Comparison of ENCODE assay signal across 8 mouse cellular contexts in the genomic region with DNA sequence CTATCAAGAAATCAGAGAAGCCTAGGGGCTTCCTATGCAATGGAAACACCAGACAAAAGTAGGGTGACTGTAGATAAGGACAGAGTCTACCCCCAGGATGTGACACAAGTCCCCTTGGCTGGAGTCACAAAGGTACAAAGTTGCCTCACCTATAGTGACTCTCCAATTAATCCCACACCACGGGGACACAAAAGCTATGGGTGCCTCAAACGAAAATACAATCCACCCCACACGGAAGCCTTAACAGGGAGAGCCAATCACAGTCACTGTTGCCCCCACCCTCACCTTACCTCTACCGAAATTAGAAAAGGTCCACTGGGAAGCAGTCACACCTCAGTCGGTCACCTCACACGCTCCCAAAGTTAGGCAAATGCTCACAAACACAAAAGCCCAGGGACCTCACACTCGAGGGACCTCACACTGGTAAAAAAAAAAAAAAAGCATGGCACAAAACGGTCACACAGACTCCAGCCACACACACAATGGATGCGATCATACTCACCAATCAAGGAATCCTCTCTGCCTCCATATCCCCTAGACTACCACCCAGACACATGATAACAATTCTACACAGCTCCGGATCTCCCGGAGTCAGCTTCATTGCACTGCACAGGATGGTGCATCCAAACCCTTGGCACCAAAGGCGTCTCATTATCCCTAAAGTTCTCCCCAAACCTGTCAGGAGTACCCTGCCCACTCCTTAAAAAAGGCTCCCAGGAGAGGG. TPM values are rescaled to one million over a fixed set of nuclear protein-coding genes. Genes with fewer than 3 reads are reported as not detected.
DNase-seq lines count a peak whose midpoint lies in the region; ATAC-seq and TF ChIP-seq lines count a peak whose summit lies in the region.

No protein-coding gene starts in this region.

- H3K4me3 ChIP-seq in left cerebral cortex, adult 2 months, result peak overlapping the region; percentile 81
- H3K4me3 ChIP-seq in hindbrain, embryonic 14.5 days (replicated peaks; ENCODE audit: low read length), result peak overlapping the region; percentile 44
- H3K4me3 ChIP-seq in midbrain, embryonic 13.5 days (replicated peaks), result peak overlapping the region; percentile 66

- H3K27ac ChIP-seq in left cerebral cortex, adult 2 months, result peak overlapping the region; percentile 87
- peak overlapping the region; percentile 62 for H3K27ac ChIP-seq in hindbrain, embryonic 14.5 days
- peak overlapping the region; percentile 59 for H3K27ac ChIP-seq in midbrain, embryonic 13.5 days

- intact Hi-C loops in left cerebral cortex, adult 2 months (cut with DNase I), result no loop called here

- no peak for DNase-seq in left cerebral cortex, adult 2 months (ENCODE audit: extremely low spot score in 1 of 2, low spot score in 2 of 2)
- DNase-seq in left cerebral cortex, adult 8-10 months (ENCODE audit: low spot score in 2 of 2), result no peak
- DNase-seq in embryo, embryonic 10.5 days (ENCODE audit: low spot score), result peak; percentile 6
- no peak for DNase-seq in hindbrain, embryonic 14.5 days (ENCODE audit: low spot score)
- DNase-seq in adrenal gland, adult 18-20 months (ENCODE audit: low spot score in 2 of 2), result no peak
- DNase-seq in kidney, postnatal 10 days, result no peak
- DNase-seq in kidney, adult 18-20 months, result no peak

- H3K36me3 ChIP-seq in hindbrain, embryonic 14.5 days (replicated peaks; ENCODE audit: control insufficient read depth, insufficient read depth), result no peaks in the 10 kb centered on the region
- H3K36me3 ChIP-seq in midbrain, embryonic 13.5 days, result peaks cover 9% of the 10 kb centered on the region; the same call in 1 of the 2 replicates

- peak overlapping the region; percentile 65 for H3K4me2 ChIP-seq in hindbrain, embryonic 14.5 days (replicated peaks)
- peak overlapping the region; percentile 80 for H3K4me2 ChIP-seq in midbrain, embryonic 13.5 days (replicated peaks)

- no peaks in the 10 kb centered on the region for H3K27me3 ChIP-seq in hindbrain, embryonic 14.5 days (ENCODE audit: control insufficient read depth, insufficient read depth, low read length)
- no peaks in the 10 kb centered on the region for H3K27me3 ChIP-seq in midbrain, embryonic 13.5 days

- peaks cover 35% of the 10 kb centered on the region for H3K4me1 ChIP-seq in hindbrain, embryonic 14.5 days (replicated peaks; ENCODE audit: control insufficient read depth, insufficient read depth, low read length)
- H3K4me1 ChIP-seq in midbrain, embryonic 13.5 days (replicated peaks), result peaks cover 50% of the 10 kb centered on the region

- WGBS in hindbrain, embryonic 14.5 days, result 3% methylated on average over 12 of the region's 12 CpGs
- 2% methylated on average over 12 of the region's 12 CpGs for WGBS in midbrain, embryonic 13.5 days

- 0 out of 2 replicates have a peak, but pooled peaks cover 6% of the 10 kb centered on the region for H3K9me3 ChIP-seq in hindbrain, embryonic 14.5 days (ENCODE audit: control insufficient read depth, low read length)
- 0 out of 2 replicates have a peak, but pooled peaks cover 4% of the 10 kb centered on the region for H3K9me3 ChIP-seq in midbrain, embryonic 13.5 days

- no peak for TF ChIP-seq CTCF in left cerebral cortex, adult 2 months (IDR thresholded peaks at IDR 0.05)

- peak; percentile 60 for ATAC-seq in hindbrain, embryonic 14.5 days (ENCODE audit: low FRiP score)
- ATAC-seq in midbrain, embryonic 13.5 days, result peak; percentile 60

- peak overlapping the region; percentile 70 for H3K9ac ChIP-seq in hindbrain, embryonic 14.5 days
- H3K9ac ChIP-seq in midbrain, embryonic 13.5 days (replicated peaks), result peak overlapping the region; percentile 71

RNA-seq across cellular contexts. Expression of a gene that starts 0.7 kb away (rescaled TPM):
- 10 to 100 TPM; 21.8 to 23.1 TPM for total RNA-seq in left cerebral cortex, adult 2 months (2021)
- 10 to 100 TPM; 20.5 to 23.8 (median 21.1) TPM for total RNA-seq in left cerebral cortex, adult 8-10 months (2022)
- 29.4 and 31.5 TPM in 2 replicates for polyA plus RNA-seq in hindbrain, embryonic 14.5 days (2014; fragmentation: Nextera tagmentation; extraction: Ambion mirVana)
- polyA plus RNA-seq in midbrain, embryonic 13.5 days (2015; fragmentation: Nextera tagmentation; extraction: Ambion mirVana), result 29.7 and 29.9 TPM in 2 replicates
- 10 to 100 TPM; 15.2 to 19.0 TPM for total RNA-seq in adrenal gland, adult 18-20 months (2021)

RNA-seq across cellular contexts. Expression of a gene that starts 31.4 kb away (rescaled TPM):
- 10 to 100 TPM; 11.7 to 12.3 TPM for total RNA-seq in left cerebral cortex, adult 2 months (2021)
- 10 to 100 TPM; 10.2 to 11.5 (median 11.0) TPM for total RNA-seq in left cerebral cortex, adult 8-10 months (2022)
- 13.1 and 13.4 TPM in 2 replicates for polyA plus RNA-seq in hindbrain, embryonic 14.5 days (2014; fragmentation: Nextera tagmentation; extraction: Ambion mirVana)
- polyA plus RNA-seq in midbrain, embryonic 13.5 days (2015; fragmentation: Nextera tagmentation; extraction: Ambion mirVana), result 14.2 and 14.9 TPM in 2 replicates
- 1 to 10 TPM; 2.5 to 2.7 TPM for total RNA-seq in adrenal gland, adult 18-20 months (2021)

RNA-seq across cellular contexts. Expression of a gene that starts 38.2 kb away (rescaled TPM):
- 10 to 100 TPM; 18.9 to 25.7 TPM for total RNA-seq in left cerebral cortex, adult 2 months (2021)
- total RNA-seq in left cerebral cortex, adult 8-10 months (2022), result 10 to 100 TPM; 14.3 to 21.6 (median 18.6) TPM
- 12.6 and 16.1 TPM in 2 replicates for polyA plus RNA-seq in hindbrain, embryonic 14.5 days (2014; fragmentation: Nextera tagmentation; extraction: Ambion mirVana)
- 12.8 and 14.4 TPM in 2 replicates for polyA plus RNA-seq in midbrain, embryonic 13.5 days (2015; fragmentation: Nextera tagmentation; extraction: Ambion mirVana)
- 1 to 10 TPM in 1 of 2 experiments, under 1 TPM in 1; 0.53 to 2.2 TPM for total RNA-seq in adrenal gland, adult 18-20 months (2021)

RNA-seq across cellular contexts. Expression of a gene that starts 44.6 kb away (rescaled TPM):
- 10 to 100 TPM; 15.3 to 16.8 TPM for total RNA-seq in left cerebral cortex, adult 2 months (2021)
- total RNA-seq in left cerebral cortex, adult 8-10 months (2022), result 10 to 100 TPM; 13.7 to 16.2 (median 14.9) TPM
- polyA plus RNA-seq in hindbrain, embryonic 14.5 days (2014; fragmentation: Nextera tagmentation; extraction: Ambion mirVana), result 21.7 and 23.6 TPM in 2 replicates
- polyA plus RNA-seq in midbrain, embryonic 13.5 days (2015; fragmentation: Nextera tagmentation; extraction: Ambion mirVana), result 18.3 and 19.9 TPM in 2 replicates
- 1 to 10 TPM; 6.3 to 6.8 TPM for total RNA-seq in adrenal gland, adult 18-20 months (2021)

RNA-seq across cellular contexts. Expression of a gene that starts 46.9 kb away (rescaled TPM):
- 10 to 100 TPM; 16.5 to 17.0 TPM for total RNA-seq in left cerebral cortex, adult 2 months (2021)
- 10 to 100 TPM; 16.7 to 18.4 (median 17.4) TPM for total RNA-seq in left cerebral cortex, adult 8-10 months (2022)
- 17.0 and 19.5 TPM in 2 replicates for polyA plus RNA-seq in hindbrain, embryonic 14.5 days (2014; fragmentation: Nextera tagmentation; extraction: Ambion mirVana)
- 17.7 and 19.0 TPM in 2 replicates for polyA plus RNA-seq in midbrain, embryonic 13.5 days (2015; fragmentation: Nextera tagmentation; extraction: Ambion mirVana)
- 10 to 100 TPM; 14.8 to 15.2 TPM for total RNA-seq in adrenal gland, adult 18-20 months (2021)

Comparison
In these comparisons a context has a peak if more than half of its experiments do, and no peak if none do; other contexts are left out.
1. RNA of a gene that starts 38.2 kb away (total RNA-seq): 18.9 to 25.7 TPM in left cerebral cortex, adult 2 months and 14.3 to 21.6 TPM in left cerebral cortex, adult 8-10 months; 0.53 to 2.2 TPM in adrenal gland, adult 18-20 months; every median in the first group is over 4 times any median in the second.
2. Peak in every context shown above with its lines, with median percentiles within 50 percentile points of each other: H3K27ac ChIP-seq and H3K4me3 ChIP-seq.